Mouse (Mus musculus) intestine, embryonic 14.5 days (tissue): ENCODE results near the gene Bcap31. TPM values are rescaled to one million over a fixed set of nuclear protein-coding genes. Genes with fewer than 3 reads are reported as not detected.

Source experiments
- ATAC-seq: fragments of 200-750 bp; cut with Nextera tagmentation; replicated peaks from 2 replicates; pipeline ENCODE4 v1.8.0; 2017; ENCODE audit warnings: low read depth, moderate number of reproducible peaks, moderate TSS enrichment, moderate library complexity; ENCODE audit not compliant: low FRiP score, low TSS enrichment
- DNase-seq: peaks from one replicate; pipeline ENCODE4 v3.0.0-alpha.2; 2018; ENCODE audit warnings: low spot score
- H3K27ac ChIP-seq: fragments of 300-500 bp; sonication (generic); 2 replicates; pipeline ENCODE4 v1.5.1; 2014; ENCODE audit warnings: low read depth, mild to moderate bottlenecking, control low read depth
- H3K27me3 ChIP-seq: fragments of 300-500 bp; sonication (generic); replicated peaks from 2 replicates; pipeline ENCODE4 v1.6.1; 2014; ENCODE audit warnings: low read length, control low read depth; ENCODE audit not compliant: control insufficient read depth, insufficient read depth
- H3K36me3 ChIP-seq: fragments of 300-500 bp; sonication (generic); 2 replicates; pipeline ENCODE4 v1.6.1; 2014; ENCODE audit warnings: low read length, control low read depth; ENCODE audit not compliant: control insufficient read depth, insufficient read depth
- H3K4me1 ChIP-seq: fragments of 300-500 bp; sonication (generic); replicated peaks from 2 replicates; pipeline ENCODE4 v1.6.1; 2014; ENCODE audit warnings: low read length, control low read depth, mixed read lengths; ENCODE audit not compliant: control insufficient read depth, insufficient read depth
- H3K4me2 ChIP-seq: fragments of 300-500 bp; sonication (generic); 2 replicates; pipeline ENCODE4 v1.6.1; 2014; ENCODE audit warnings: low read length
- H3K4me3 ChIP-seq: fragments of 300-500 bp; sonication (generic); 2 replicates; pipeline ENCODE4 v1.5.1; 2014; ENCODE audit warnings: low read depth, low read length, control low read depth, mixed read lengths
- H3K9ac ChIP-seq: fragments of 300-500 bp; sonication (generic); 2 replicates; pipeline ENCODE4 v1.6.1; 2014; ENCODE audit warnings: mild to moderate bottlenecking, low read length
- H3K9me3 ChIP-seq: fragments of 300-500 bp; sonication (generic); 2 replicates; pipeline ENCODE4 v1.6.1; 2016; ENCODE audit warnings: low read length, control low read depth; ENCODE audit not compliant: control insufficient read depth
- WGBS: fragments of 180-500 bp; shearing (Covaris S2); extraction: QIAGEN DNeasy Blood & Tissue Kit; methylation state at CpG from one replicate; pipeline ENCODE4 v1.1.7; 2014; 5-methylcytosine and 5-hydroxymethylcytosine counted together
- polyA plus RNA-seq: library from polyadenylated mRNA; unstranded; fragments of >200 nt; fragmentation: Nextera tagmentation; extraction: Ambion mirVana; gene quantifications from 2 replicates; pipeline ENCODE4 v1.2.1, GENCODE M21; 2014

Bcap31 gene
- polyA plus RNA-seq, 1 experiment from 2014 or later: 236 TPM

- Histone ChIP-seq H3K27ac (0 out of 2 replicates have a peak within 1 kb of the TSS, but pooled peaks have one; percentile 54), H3K27me3 (no peaks in the 10 kb centered on the region), H3K9ac (peak within 1 kb of the TSS; percentile 63), H3K36me3 (0 out of 2 replicates have a peak, but pooled peaks cover 3% of the 10 kb centered on the region), H3K4me2 (peak within 1 kb of the TSS; percentile 62), H3K9me3 (no peaks in the 10 kb centered on the region), H3K4me3 (peak within 1 kb of the TSS; percentile 53), H3K4me1 (0 out of 2 replicates have a peak, but pooled peaks cover 3% of the 10 kb centered on the region)
- DNase-seq: peak; percentile 79
- ATAC-seq: peak; percentile 68
- 11% methylated on average over 33 of the region's 72 CpGs for WGBS
Observed at GRCm38 (mm10) chrX:73672879-73673618, 42.9 kb downstream of the Bcap31 start, which contains the start of gene Slc6a8. Slc6a8 (plus strand) TSS chrX:73673150.

- peak overlapping the region; percentile 62; the same call in 1 of the 2 replicates for H3K4me2 ChIP-seq
- H3K36me3 ChIP-seq: 0 out of 2 replicates have a peak, but pooled peaks cover under 1% of the 10 kb centered on the region
- no peak overlapping the region for H3K4me3 ChIP-seq
- H3K4me1 ChIP-seq: 0 out of 2 replicates have a peak, but pooled peaks cover 3% of the 10 kb centered on the region
- no peaks in the 10 kb centered on the region for H3K9me3 ChIP-seq
- ATAC-seq: peak; percentile 61
- no peak overlapping the region for H3K27ac ChIP-seq
- no peak overlapping the region for H3K9ac ChIP-seq
- WGBS: 53% methylated on average over 4 of the region's 4 CpGs
- DNase-seq: peak; percentile 73
- no peaks in the 10 kb centered on the region for H3K27me3 ChIP-seq
Observed at GRCm38 (mm10) chrX:73672031-73672431, 43.9 kb downstream of the Bcap31 start.

- no peak overlapping the region for H3K27ac ChIP-seq
- no peak overlapping the region for H3K4me2 ChIP-seq
- ATAC-seq (no peak), DNase-seq (no peak)
- no peaks in the 10 kb centered on the region for H3K27me3 ChIP-seq
- H3K9ac ChIP-seq: no peak overlapping the region
- H3K4me3 ChIP-seq: no peak overlapping the region
- H3K9me3 ChIP-seq: no peaks in the 10 kb centered on the region
- H3K36me3 ChIP-seq: no peaks in the 10 kb centered on the region
- no peaks in the 10 kb centered on the region for H3K4me1 ChIP-seq
Observed at GRCm38 (mm10) chrX:73663143-73663542, 52.8 kb downstream of the Bcap31 start.

- WGBS: 67% methylated on average over 3 of the region's 3 CpGs
- H3K4me3 ChIP-seq: peak overlapping the region; percentile 40
- H3K4me1 ChIP-seq: no peaks in the 10 kb centered on the region
- no peaks in the 10 kb centered on the region for H3K36me3 ChIP-seq
- H3K4me2 ChIP-seq: peak overlapping the region; percentile 61
- H3K9me3 ChIP-seq: no peaks in the 10 kb centered on the region
- DNase-seq (no peak), ATAC-seq (no peak)
- no peaks in the 10 kb centered on the region for H3K27me3 ChIP-seq
- H3K9ac ChIP-seq: peak overlapping the region; percentile 39
- H3K27ac ChIP-seq: no peak overlapping the region
Observed at GRCm38 (mm10) chrX:73660284-73660665, 55.7 kb downstream of the Bcap31 start.

GRCm38 (mm10) chrX:73659575-73660283, 56.2 kb downstream of the Bcap31 start, which contains the start of gene Pnck:
Pnck (minus strand) TSS chrX:73660117.
- H3K9me3 ChIP-seq: no peaks in the 10 kb centered on the region
- peak within 1 kb of the TSS; percentile 40 for H3K4me3 ChIP-seq
- 37% methylated on average over 32 of the region's 57 CpGs for WGBS
- H3K27me3 ChIP-seq: no peaks in the 10 kb centered on the region
- H3K27ac ChIP-seq: no peak within 1 kb of the TSS
- H3K4me1 ChIP-seq: no peaks in the 10 kb centered on the region
- peak within 1 kb of the TSS; percentile 39 for H3K9ac ChIP-seq
- peak; percentile 54 for ATAC-seq
- peak within 1 kb of the TSS; percentile 61 for H3K4me2 ChIP-seq
- DNase-seq: peak; percentile 61
- no peaks in the 10 kb centered on the region for H3K36me3 ChIP-seq

GRCm38 (mm10) chrX:73658936-73659574, 56.9 kb downstream of the Bcap31 start:
- ATAC-seq: peak; percentile 31; the same call in 1 of the 2 replicates
- Histone ChIP-seq H3K27ac (no peak overlapping the region), H3K27me3 (no peaks in the 10 kb centered on the region), H3K4me3 (peak overlapping the region; percentile 40; the same call in 1 of the 2 replicates), H3K4me1 (no peaks in the 10 kb centered on the region), H3K9me3 (no peaks in the 10 kb centered on the region), H3K9ac (no peak overlapping the region; the same call in 1 of the 2 replicates), H3K4me2 (peak overlapping the region; percentile 61), H3K36me3 (no peaks in the 10 kb centered on the region)
- 56% methylated on average over 13 of the region's 13 CpGs for WGBS
- DNase-seq: peak; percentile 38

- Histone ChIP-seq H3K4me3 (no peak overlapping the region), H3K27me3 (no peaks in the 10 kb centered on the region), H3K9ac (no peak overlapping the region), H3K4me2 (no peak overlapping the region), H3K27ac (no peak overlapping the region), H3K9me3 (no peaks in the 10 kb centered on the region), H3K4me1 (no peaks in the 10 kb centered on the region), H3K36me3 (no peaks in the 10 kb centered on the region)
- DNase-seq (no peak), ATAC-seq (no peak)
- WGBS: 55% methylated on average over 7 of the region's 7 CpGs
Observed at GRCm38 (mm10) chrX:73658391-73658790, 57.6 kb downstream of the Bcap31 start.

GRCm38 (mm10) chrX:73655529-73655928, 60.4 kb downstream of the Bcap31 start:
- no peak overlapping the region for H3K9ac ChIP-seq
- no peaks in the 10 kb centered on the region for H3K4me1 ChIP-seq
- ATAC-seq (no peak), DNase-seq (no peak)
- no peaks in the 10 kb centered on the region for H3K36me3 ChIP-seq
- H3K27ac ChIP-seq: no peak overlapping the region
- no peak overlapping the region for H3K4me3 ChIP-seq
- no peak overlapping the region for H3K4me2 ChIP-seq
- WGBS: 72% methylated on average over 3 of the region's 3 CpGs
- no peaks in the 10 kb centered on the region for H3K9me3 ChIP-seq
- H3K27me3 ChIP-seq: no peaks in the 10 kb centered on the region; the same call in 1 of the 2 replicates
